Mouse (Mus musculus): Measurements from ENCODE around the gene Gm20823.
"Not testable (repeated sequence)": the region's sequence is repeated elsewhere in the genome, so short reads cannot be mapped to it uniquely, and the experiment has no call there.

The Gm20823 gene

GRCm38 (mm10) chrY:62464745-62465144, at the start of gene Gm20823:
Gm20823 (minus strand) TSS chrY:62464845.
- DNase-seq (ENCODE audit: low read depth), result not testable (repeated sequence)

Data from naive thymus-derived CD4-positive, alpha-beta T cell, adult 2 months (primary cell).